Mouse (Mus musculus) neural tube, embryonic 14.5 days (tissue): ENCODE measurements around the gene Cdk13. TPM values are rescaled to one million over a fixed set of nuclear protein-coding genes. Genes with fewer than 3 reads are reported as not detected.

Source experiments
- ATAC-seq: fragments of 200-750 bp; cut with Nextera tagmentation; 2 replicates; pipeline ENCODE4 v1.8.0; 2017; ENCODE audit warnings: low read depth, mild to moderate bottlenecking, moderate TSS enrichment, moderate library complexity
- H3K27ac ChIP-seq: fragments of 300-500 bp; sonication (generic); 2 replicates; pipeline ENCODE4 v1.5.1; 2014; ENCODE audit warnings: low read depth, mild to moderate bottlenecking, control low read depth, low read length, moderate library complexity, mixed read lengths
- H3K27me3 ChIP-seq: fragments of 300-500 bp; sonication (generic); 2 replicates; pipeline ENCODE4 v1.6.1; 2014; ENCODE audit warnings: low read length; ENCODE audit not compliant: control insufficient read depth, insufficient read depth
- H3K36me3 ChIP-seq: fragments of 300-500 bp; sonication (generic); 2 replicates; pipeline ENCODE4 v1.6.1; 2014; ENCODE audit warnings: low read length, mixed read lengths; ENCODE audit not compliant: control insufficient read depth, insufficient read depth
- H3K4me1 ChIP-seq: fragments of 300-500 bp; sonication (generic); 2 replicates; pipeline ENCODE4 v1.6.1; 2014; ENCODE audit warnings: low read length; ENCODE audit not compliant: control insufficient read depth, insufficient read depth
- H3K4me2 ChIP-seq: fragments of 300-500 bp; sonication (generic); 2 replicates; pipeline ENCODE4 v1.6.1; 2014; ENCODE audit warnings: mild to moderate bottlenecking, low read depth, low read length, control low read depth
- H3K4me3 ChIP-seq: fragments of 300-500 bp; sonication (generic); 2 replicates; pipeline ENCODE4 v1.5.1; 2014; ENCODE audit warnings: low read depth, low read length, control low read depth, mixed read lengths
- H3K9ac ChIP-seq: fragments of 300-500 bp; sonication (generic); replicated peaks from 2 replicates; pipeline ENCODE4 v1.6.1; 2014; ENCODE audit warnings: low read depth, mild to moderate bottlenecking, control low read depth, low read length, mixed read lengths
- H3K9me3 ChIP-seq: fragments of 300-500 bp; sonication (generic); 2 replicates; pipeline ENCODE4 v1.6.1; 2016; ENCODE audit warnings: low read length; ENCODE audit not compliant: control insufficient read depth
- WGBS: fragments of 180-500 bp; shearing (Covaris S2); extraction: QIAGEN DNeasy Blood & Tissue Kit; methylation state at CpG from one replicate; pipeline ENCODE4 v1.1.7; 2014; 5-methylcytosine and 5-hydroxymethylcytosine counted together
- polyA plus RNA-seq: library from polyadenylated mRNA; unstranded; fragments of >200 nt; fragmentation: Nextera tagmentation; extraction: Ambion mirVana; gene quantifications from 2 replicates; pipeline ENCODE4 v1.2.1, GENCODE M21; 2014

Gene Cdk13
- polyA plus RNA-seq, 1 experiment from 2014 or later = 22.5 TPM

- WGBS = 90% methylated on average over 1 of the region's 1 CpGs
- no peak for ATAC-seq
These were observed 28.6 kb downstream of the Cdk13 start for GRCm38 (mm10) chr13:17776303-17776702.

GRCm38 (mm10) chr13:17775364-17775763 is 29.5 kb downstream of the Cdk13 start:
- Histone ChIP-seq H3K27ac (no peak overlapping the region), H3K4me3 (no peak overlapping the region), H3K9ac (no peak overlapping the region), H3K36me3 (no peaks in the 10 kb centered on the region; the same call in 1 of the 2 replicates), H3K9me3 (no peaks in the 10 kb centered on the region), H3K27me3 (no peaks in the 10 kb centered on the region), H3K4me2 (no peak overlapping the region), H3K4me1 (no peaks in the 10 kb centered on the region)
- no peak for ATAC-seq

More at GRCm38 (mm10) chr13:17776303-17776702, 28.6 kb downstream of the Cdk13 start:
- Histone ChIP-seq H3K27ac (no peak overlapping the region), H3K27me3 (no peaks in the 10 kb centered on the region), H3K9ac (no peak overlapping the region), H3K9me3 (no peaks in the 10 kb centered on the region), H3K4me2 (no peak overlapping the region), H3K36me3 (no peaks in the 10 kb centered on the region; the same call in 1 of the 2 replicates), H3K4me1 (no peaks in the 10 kb centered on the region), H3K4me3 (no peak overlapping the region)

GRCm38 (mm10) chr13:17773112-17773511 is 31.8 kb downstream of the Cdk13 start:
- no peak overlapping the region for H3K4me3 ChIP-seq
- H3K27me3 ChIP-seq = no peaks in the 10 kb centered on the region
- H3K9ac ChIP-seq = no peak overlapping the region
- no peak for ATAC-seq
- no peaks in the 10 kb centered on the region for H3K9me3 ChIP-seq
- no peak overlapping the region for H3K4me2 ChIP-seq
- no peaks in the 10 kb centered on the region; the same call in 1 of the 2 replicates for H3K36me3 ChIP-seq
- H3K27ac ChIP-seq = no peak overlapping the region
- H3K4me1 ChIP-seq = no peaks in the 10 kb centered on the region

GRCm38 (mm10) chr13:17772574-17772973 is 32.3 kb downstream of the Cdk13 start:
- ATAC-seq = no peak
- 77% methylated on average over 6 of the region's 6 CpGs for WGBS
- no peak overlapping the region for H3K4me2 ChIP-seq
- no peaks in the 10 kb centered on the region for H3K4me1 ChIP-seq
- no peaks in the 10 kb centered on the region for H3K9me3 ChIP-seq
- H3K36me3 ChIP-seq = no peaks in the 10 kb centered on the region; the same call in 1 of the 2 replicates
- H3K27ac ChIP-seq = no peak overlapping the region
- H3K4me3 ChIP-seq = no peak overlapping the region
- H3K9ac ChIP-seq = no peak overlapping the region
- no peaks in the 10 kb centered on the region for H3K27me3 ChIP-seq

GRCm38 (mm10) chr13:17762405-17762804 is 42.5 kb downstream of the Cdk13 start:
- H3K9ac ChIP-seq = no peak overlapping the region
- no peak overlapping the region for H3K27ac ChIP-seq
- H3K36me3 ChIP-seq = no peaks in the 10 kb centered on the region
- H3K4me3 ChIP-seq = no peak overlapping the region
- no peak for ATAC-seq
- H3K4me1 ChIP-seq = no peaks in the 10 kb centered on the region
- H3K9me3 ChIP-seq = no peaks in the 10 kb centered on the region
- H3K27me3 ChIP-seq = no peaks in the 10 kb centered on the region
- WGBS = 71% methylated on average over 1 of the region's 1 CpGs
- no peak overlapping the region for H3K4me2 ChIP-seq

GRCm38 (mm10) chr13:17754997-17755396 is 49.9 kb downstream of the Cdk13 start:
- 80% methylated on average over 4 of the region's 4 CpGs for WGBS
- ATAC-seq = no peak

GRCm38 (mm10) chr13:17728798-17729197 is 76.1 kb downstream of the Cdk13 start:
- H3K4me1 ChIP-seq = no peaks in the 10 kb centered on the region
- no peak overlapping the region for H3K4me2 ChIP-seq
- no peak overlapping the region for H3K27ac ChIP-seq
- no peak overlapping the region for H3K9ac ChIP-seq
- H3K36me3 ChIP-seq = peaks cover 7% of the 10 kb centered on the region; the same call in 1 of the 2 replicates
- H3K4me3 ChIP-seq = no peak overlapping the region
- no peak for ATAC-seq
- H3K27me3 ChIP-seq = no peaks in the 10 kb centered on the region
- 94% methylated on average over 3 of the region's 3 CpGs for WGBS
- no peaks in the 10 kb centered on the region for H3K9me3 ChIP-seq

More at GRCm38 (mm10) chr13:17754997-17755396, 49.9 kb downstream of the Cdk13 start:
- no peaks in the 10 kb centered on the region for H3K4me1 ChIP-seq
- H3K9me3 ChIP-seq = no peaks in the 10 kb centered on the region
- H3K4me3 ChIP-seq = no peak overlapping the region
- no peaks in the 10 kb centered on the region for H3K36me3 ChIP-seq
- H3K27ac ChIP-seq = no peak overlapping the region
- no peak overlapping the region for H3K9ac ChIP-seq
- no peak overlapping the region for H3K4me2 ChIP-seq
- H3K27me3 ChIP-seq = no peaks in the 10 kb centered on the region

- Histone ChIP-seq H3K27me3 (no peaks in the 10 kb centered on the region), H3K4me3 (no peak overlapping the region), H3K4me2 (no peak overlapping the region), H3K36me3 (peaks cover 7% of the 10 kb centered on the region; the same call in 1 of the 2 replicates), H3K27ac (no peak overlapping the region), H3K9me3 (no peaks in the 10 kb centered on the region), H3K4me1 (no peaks in the 10 kb centered on the region), H3K9ac (no peak overlapping the region)
- ATAC-seq = no peak
- WGBS = 91% methylated on average over 4 of the region's 4 CpGs
These were observed 77.0 kb downstream of the Cdk13 start for GRCm38 (mm10) chr13:17727922-17728321.

- Histone ChIP-seq H3K27ac (no peak overlapping the region), H3K4me3 (no peak overlapping the region), H3K27me3 (no peaks in the 10 kb centered on the region), H3K4me2 (no peak overlapping the region), H3K36me3 (peaks cover 19% of the 10 kb centered on the region), H3K9me3 (no peaks in the 10 kb centered on the region), H3K4me1 (no peaks in the 10 kb centered on the region), H3K9ac (no peak overlapping the region)
- WGBS = 92% methylated on average over 1 of the region's 1 CpGs
- ATAC-seq = no peak
These were observed 87.5 kb downstream of the Cdk13 start for GRCm38 (mm10) chr13:17717357-17717756.
